Mouse (Mus musculus): ENCODE results near the gene Fbxl19.

DNA sequence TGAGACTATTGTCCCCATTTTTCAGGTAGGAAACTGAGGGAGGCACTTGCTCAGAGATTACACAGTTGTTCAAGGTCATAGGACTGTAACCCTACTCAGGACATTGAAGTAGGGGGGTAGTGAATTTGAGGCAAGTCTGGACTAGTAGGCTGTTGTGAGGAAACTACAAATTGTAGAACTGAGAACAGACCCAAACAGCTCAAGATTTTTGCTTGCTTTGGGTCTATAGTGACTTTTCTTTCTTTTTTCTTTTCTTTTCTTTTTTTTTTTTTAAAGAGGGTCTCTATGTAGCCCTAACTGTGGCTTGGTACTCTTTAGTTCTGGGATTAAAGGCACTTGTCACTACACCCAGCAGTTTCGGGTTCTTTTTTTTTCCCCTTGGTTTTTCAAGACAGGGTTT is 28.2 kb downstream of the Fbxl19 start:
- TF ChIP-seq CTCF (IDR thresholded peaks at IDR 0.05; ENCODE audit: extremely low read depth, insufficient read depth, insufficient read length, insufficient replicate concordance) (no peak), POLR2A (IDR thresholded peaks at IDR 0.05; ENCODE audit: low read depth, low read length) (no peak)

All from spleen, adult 2 months (tissue).